Mouse (Mus musculus) thymus, adult 2 months (tissue): ENCODE measurements around the gene Igflr1. TPM values are rescaled to one million over a fixed set of nuclear protein-coding genes. Genes with fewer than 3 reads are reported as not detected.

Source experiments
- DNase-seq: peaks from one replicate; pipeline ENCODE4 v3.0.0; 2021
- H3K27ac ChIP-seq: fragments of 200-500 bp; 2 replicates; pipeline ENCODE4 v1.5.1; 2012; ENCODE audit warnings: low read length, control low read depth; ENCODE audit not compliant: control insufficient read depth, insufficient read depth
- H3K27me3 ChIP-seq: fragments of 200-500 bp; 2 replicates; pipeline ENCODE4 v1.6.1; 2012; ENCODE audit warnings: mild to moderate bottlenecking, low read length, moderate library complexity, mixed read lengths; ENCODE audit not compliant: control insufficient read depth, insufficient read depth
- H3K36me3 ChIP-seq: fragments of 200-500 bp; 2 replicates; pipeline ENCODE4 v1.6.1; 2012; ENCODE audit warnings: mild to moderate bottlenecking, low read length, moderate library complexity; ENCODE audit not compliant: control insufficient read depth, insufficient read depth
- H3K4me1 ChIP-seq: fragments of 200-500 bp; replicated peaks from 2 replicates; pipeline ENCODE4 v1.6.1; 2012; ENCODE audit warnings: low read length; ENCODE audit not compliant: control insufficient read depth, insufficient read depth
- H3K4me3 ChIP-seq: fragments of 200-500 bp; 2 replicates; pipeline ENCODE4 v1.5.1; 2012; ENCODE audit warnings: mild to moderate bottlenecking, low read length, control low read depth, moderate library complexity; ENCODE audit not compliant: control insufficient read depth, insufficient read depth
- CTCF ChIP-seq: fragments of 200-500 bp; IDR thresholded peaks from 2 replicates; pipeline ENCODE4 v1.5.1; 2012; ENCODE audit warnings: mild to moderate bottlenecking, control low read depth, low read length, moderate library complexity, borderline replicate concordance; ENCODE audit not compliant: control insufficient read depth, poor library complexity, insufficient read depth; ENCODE audit errors: extremely low read depth
- POLR2A ChIP-seq: fragments of 200-500 bp; IDR thresholded peaks from 2 replicates; pipeline ENCODE4 v1.6.1; 2012; ENCODE audit warnings: mild to moderate bottlenecking, low read length, control low read depth, moderate library complexity; ENCODE audit not compliant: control insufficient read depth, poor library complexity, insufficient read depth; ENCODE audit errors: extremely low read depth
- WGBS: fragments of 180-500 bp; shearing (Covaris S2); methylation state at CpG from one replicate; pipeline ENCODE4 v1.1.7; 2018; 5-methylcytosine and 5-hydroxymethylcytosine counted together
- polyA plus RNA-seq: library from polyadenylated mRNA; depleted of rRNA; stranded (reverse); fragments of >200 nt; gene quantifications from 2 replicates; pipeline ENCODE4 v1.2.3, GENCODE M21; 2012; rRNA removed

Igflr1 gene
- 26.1 and 31.7 TPM in 2 replicates for polyA plus RNA-seq

DNA sequence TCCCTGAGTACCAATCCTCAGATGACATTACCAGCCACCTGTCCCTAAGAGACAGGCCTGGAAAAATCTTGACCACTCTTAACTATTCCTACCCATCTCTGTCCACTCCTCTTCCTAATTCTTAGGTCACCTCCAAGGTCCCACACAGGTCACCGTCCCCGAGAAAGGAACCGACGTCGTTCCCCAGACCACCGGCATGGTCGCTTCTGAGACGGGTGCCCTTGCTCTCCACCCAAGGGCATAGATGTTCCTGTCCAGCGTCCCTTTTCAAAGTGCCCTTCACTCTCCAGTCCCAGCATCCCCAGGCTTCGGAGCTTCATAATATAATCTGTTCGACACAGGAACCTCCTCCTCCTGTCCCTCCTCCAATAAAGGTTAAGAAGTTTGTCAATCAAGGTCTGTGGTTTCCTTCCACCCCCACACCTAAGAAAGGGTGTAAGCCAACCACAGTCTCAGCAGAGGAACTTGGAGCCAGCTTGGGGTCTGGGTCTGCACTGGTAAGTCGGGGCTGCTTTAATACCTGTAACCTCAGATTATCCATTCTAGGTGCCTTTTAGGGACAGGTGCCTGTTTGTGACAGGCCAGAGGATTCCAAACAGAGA lies at the start of gene Igflr1:
Gene Igflr1, plus strand, starts transcription at position 458 of the 602 bp plus-strand sequence.
- no peaks in the 10 kb centered on the region for H3K27me3 ChIP-seq
- peaks cover 17% of the 10 kb centered on the region for H3K36me3 ChIP-seq
- no peak within 1 kb of the TSS for H3K4me3 ChIP-seq
- no peak for DNase-seq
- H3K27ac ChIP-seq = peak within 1 kb of the TSS; percentile 22
- TF ChIP-seq POLR2A (no peak), CTCF (no peak)
- 93% methylated on average over 12 of the region's 12 CpGs for WGBS
- H3K4me1 ChIP-seq = peaks cover 18% of the 10 kb centered on the region

DNA sequence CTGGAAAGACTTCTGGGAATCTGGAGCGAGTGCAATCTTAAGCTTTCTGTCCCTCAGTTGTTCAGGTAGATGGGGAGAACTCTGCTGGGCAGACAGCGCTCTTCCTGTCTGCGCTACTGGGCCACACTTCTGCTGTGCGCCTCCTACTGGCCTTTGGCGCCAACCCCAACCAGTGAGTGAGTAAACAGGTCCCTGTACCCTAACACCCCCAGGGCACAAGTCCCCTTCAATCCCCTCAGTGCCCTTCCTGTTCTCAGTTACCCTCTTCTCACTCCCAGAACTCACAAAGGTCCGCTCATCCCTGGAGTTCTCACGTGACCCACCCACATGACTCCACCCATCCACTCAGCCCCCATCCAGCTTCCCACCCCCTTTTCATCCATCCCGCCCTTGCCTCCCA lies 46.9 kb upstream of the Igflr1 start:
- H3K27me3 ChIP-seq = no peaks in the 10 kb centered on the region
- no peak overlapping the region for H3K4me3 ChIP-seq
- peaks cover under 1% of the 10 kb centered on the region; the same call in 1 of the 2 replicates for H3K36me3 ChIP-seq
- WGBS = 60% methylated on average over 8 of the region's 8 CpGs
- no peaks in the 10 kb centered on the region for H3K4me1 ChIP-seq
- no peak for DNase-seq
- no peak overlapping the region for H3K27ac ChIP-seq
- no peak for TF ChIP-seq POLR2A
- TF ChIP-seq CTCF = no peak

DNA sequence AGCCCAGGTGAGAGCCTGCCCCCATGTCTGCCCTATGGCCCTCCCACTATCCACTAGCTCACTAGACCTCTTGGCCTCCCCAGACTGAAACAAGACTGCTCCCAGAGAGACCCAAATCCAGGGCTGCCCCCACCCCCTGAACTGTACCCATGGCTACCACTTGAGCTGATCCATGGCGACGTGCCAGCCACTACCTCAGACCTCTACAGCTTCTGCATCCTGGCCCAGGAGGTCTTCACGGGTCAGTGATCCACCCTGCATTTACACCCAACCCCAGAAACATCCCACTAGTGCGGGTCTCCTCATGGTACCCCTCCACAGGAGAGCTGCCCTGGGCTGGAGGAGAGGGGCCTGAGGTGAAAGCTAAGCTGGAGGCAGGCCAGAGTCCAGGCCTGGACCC lies 44.8 kb upstream of the Igflr1 start:
- H3K36me3 ChIP-seq = peaks cover 5% of the 10 kb centered on the region; the same call in 1 of the 2 replicates
- H3K27me3 ChIP-seq = no peaks in the 10 kb centered on the region
- no peaks in the 10 kb centered on the region for H3K4me1 ChIP-seq
- WGBS = 83% methylated on average over 4 of the region's 4 CpGs
- TF ChIP-seq CTCF = no peak
- no peak for TF ChIP-seq POLR2A
- H3K27ac ChIP-seq = no peak overlapping the region
- no peak for DNase-seq
- H3K4me3 ChIP-seq = no peak overlapping the region

DNA sequence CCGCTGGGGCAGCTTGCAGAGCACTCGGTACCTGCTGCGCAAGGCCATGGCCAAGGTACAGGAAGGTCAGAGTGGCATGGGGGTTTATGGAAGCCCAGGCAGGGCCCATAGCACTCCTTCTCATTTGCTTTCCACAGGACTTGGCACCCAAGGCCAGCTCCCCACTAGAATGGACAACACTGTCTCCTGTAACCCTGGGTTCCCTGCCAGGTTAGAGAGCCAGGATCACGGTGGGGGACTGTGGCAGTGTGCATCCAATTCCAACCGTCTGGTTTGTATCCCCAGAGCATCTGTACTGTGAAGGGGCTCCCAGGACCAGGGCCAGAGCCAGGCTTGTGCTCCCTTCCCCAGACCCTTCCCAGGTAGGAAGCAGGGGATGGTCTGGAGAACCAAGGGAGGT lies 44.4 kb upstream of the Igflr1 start:
- H3K27me3 ChIP-seq = no peaks in the 10 kb centered on the region
- no peak overlapping the region for H3K4me3 ChIP-seq
- 88% methylated on average over 5 of the region's 5 CpGs for WGBS
- no peak overlapping the region for H3K27ac ChIP-seq
- no peak for TF ChIP-seq CTCF
- no peak for TF ChIP-seq POLR2A
- peaks cover 5% of the 10 kb centered on the region; the same call in 1 of the 2 replicates for H3K36me3 ChIP-seq
- no peak for DNase-seq
- no peaks in the 10 kb centered on the region for H3K4me1 ChIP-seq

DNA sequence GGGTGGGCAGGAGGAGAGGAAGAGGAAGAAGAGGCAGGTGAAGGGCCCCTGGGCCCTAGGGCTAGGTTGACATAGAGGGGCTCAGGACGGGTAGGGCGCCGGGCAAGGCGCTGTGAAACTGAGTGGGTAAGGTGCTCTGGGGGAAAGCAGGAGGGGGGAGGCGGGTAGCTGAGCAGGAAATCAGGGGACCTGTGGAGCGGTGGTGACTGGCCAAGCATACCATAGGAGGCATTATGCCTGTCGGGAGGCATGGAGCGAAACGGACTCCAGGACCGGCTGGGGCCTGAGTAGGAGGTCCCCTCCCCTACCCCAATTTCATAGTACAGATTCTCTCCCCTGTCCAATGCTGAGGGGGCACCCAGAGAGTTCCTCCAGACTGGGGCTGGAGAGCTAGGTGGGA lies 42.4 kb upstream of the Igflr1 start:
- Histone ChIP-seq H3K36me3 (peaks cover 20% of the 10 kb centered on the region), H3K4me3 (no peak overlapping the region), H3K27ac (no peak overlapping the region), H3K27me3 (no peaks in the 10 kb centered on the region), H3K4me1 (no peaks in the 10 kb centered on the region)
- TF ChIP-seq CTCF (no peak), POLR2A (no peak)
- WGBS = 96% methylated on average over 10 of the region's 10 CpGs
- DNase-seq = no peak

DNA sequence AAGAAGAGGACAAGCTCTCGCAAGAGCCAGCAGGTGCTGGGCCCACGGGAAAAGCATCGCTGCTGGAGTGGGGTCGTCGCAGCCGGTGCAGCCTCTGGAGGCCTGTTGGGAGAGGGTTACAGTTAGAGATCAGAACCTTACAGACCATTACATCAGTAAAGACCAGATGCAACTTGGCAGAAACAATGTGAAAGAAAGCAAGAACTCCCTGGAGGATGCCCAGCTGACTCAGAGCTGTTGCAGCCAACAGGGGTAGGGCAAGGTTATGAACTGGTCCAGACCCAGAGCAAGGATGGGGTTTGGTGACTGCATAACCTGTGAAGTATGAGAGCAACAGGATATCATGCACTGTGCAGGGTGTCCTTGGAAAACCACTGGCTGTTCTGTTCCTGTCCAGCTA lies 40.7 kb upstream of the Igflr1 start:
- H3K4me3 ChIP-seq = no peak overlapping the region
- DNase-seq = no peak
- TF ChIP-seq POLR2A (no peak), CTCF (no peak)
- H3K36me3 ChIP-seq = peaks cover 35% of the 10 kb centered on the region
- no peak overlapping the region for H3K27ac ChIP-seq
- no peaks in the 10 kb centered on the region for H3K4me1 ChIP-seq
- WGBS = 95% methylated on average over 6 of the region's 6 CpGs
- no peaks in the 10 kb centered on the region for H3K27me3 ChIP-seq

DNA sequence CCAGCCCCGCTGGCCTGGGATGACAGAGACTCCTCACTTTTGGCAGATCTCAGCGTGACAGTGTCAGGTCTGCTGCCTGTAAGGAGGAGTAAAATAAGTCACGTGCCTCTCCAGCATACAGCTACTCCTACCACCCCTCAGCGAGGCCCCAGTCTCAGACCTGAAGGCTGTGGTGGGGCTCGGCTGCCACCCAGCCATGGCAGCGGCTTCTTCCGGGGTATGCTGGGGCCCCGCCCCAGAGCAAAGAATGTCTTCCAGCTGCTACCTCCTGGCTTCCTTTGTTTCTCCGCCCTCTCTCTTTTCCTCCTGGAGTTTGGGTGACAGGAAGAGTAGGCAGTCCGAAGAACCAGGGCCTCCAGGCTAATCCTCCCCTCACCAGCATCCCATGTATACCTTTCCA lies 39.3 kb upstream of the Igflr1 start:
- no peaks in the 10 kb centered on the region for H3K27me3 ChIP-seq
- no peak for TF ChIP-seq CTCF
- no peak for TF ChIP-seq POLR2A
- H3K4me3 ChIP-seq = no peak overlapping the region
- 91% methylated on average over 10 of the region's 10 CpGs for WGBS
- H3K4me1 ChIP-seq = no peaks in the 10 kb centered on the region
- H3K36me3 ChIP-seq = peaks cover 45% of the 10 kb centered on the region
- no peak for DNase-seq
- H3K27ac ChIP-seq = no peak overlapping the region
